34 mouse cellular contexts compared by ENCODE assay signal in genomic region chr14:24251326-24251725, GRCm38 (mm10). TPM values are rescaled to one million over a fixed set of nuclear protein-coding genes. Genes with fewer than 3 reads are reported as not detected.
A peak's percentile ranks its signal among the peaks of the same experiment; 100 is the strongest.
DNase-seq lines count a peak whose midpoint lies in the region; TF ChIP-seq lines count a peak whose summit lies in the region.
"Had no signal": no experiment of that assay in that cellular context is flagged by ENCODE, and none has a peak within 500 bp of the region (broad histone marks: within the 10 kb centered on the region; RNA-seq: fewer than 3 reads in every experiment).

No protein-coding gene starts in this region.

- no peak for TF ChIP-seq POLR2A in cerebellum, adult 2 months (IDR thresholded peaks at IDR 0.05; ENCODE audit: borderline replicate concordance, insufficient read depth, low read length)

- WGBS in cerebellum, adult 2 months: 66% methylated on average over 1 of the region's 1 CpGs

- H3K27ac ChIP-seq in cerebellum, adult 2 months (ENCODE audit: insufficient read depth, low read length): no peak overlapping the region
- H3K27ac ChIP-seq: embryonic facial prominence, embryonic 13.5 days; forebrain, embryonic 10.5 days; forebrain, embryonic 13.5 days; hindbrain, embryonic 12.5 days; hindbrain, embryonic 15.5 days had no signal

- no peaks in the 10 kb centered on the region for H3K27me3 ChIP-seq in cerebellum, adult 2 months (ENCODE audit: control insufficient read depth, insufficient read depth, low read length)
- H3K27me3 ChIP-seq: embryonic facial prominence, embryonic 13.5 days; forebrain, embryonic 13.5 days; hindbrain, embryonic 12.5 days; hindbrain, embryonic 15.5 days; Patski had no signal

- no peak for TF ChIP-seq CTCF in cerebellum, adult 2 months (IDR thresholded peaks at IDR 0.05; ENCODE audit: borderline replicate concordance, insufficient read depth, low read depth, low read length)

- DNase-seq in adrenal gland, adult 2 months: peak; percentile 45
- no peak for DNase-seq in adrenal gland, adult 8-10 months
- DNase-seq in adrenal gland, postnatal 36 days: peak; percentile 35 to 48
- DNase-seq in adrenal gland, postnatal 4 days (ENCODE audit: low spot score in 2 of 2): no peak
- DNase-seq in kidney, postnatal 36 days: peak; percentile 50 to 61
- no peak for DNase-seq in kidney, postnatal 14 days
- peak; percentile 58 for DNase-seq in gonadal fat pad, adult 2 months (ENCODE audit: low read depth)
- no peak for DNase-seq in cerebellum, adult 2 months
- DNase-seq: cerebellum, adult 18-20 months; cerebellum, adult 9-11 months; cerebellum, postnatal 25 days; gastrocnemius, postnatal 10 days; gastrocnemius, postnatal 36 days; heart, adult 11 months had no signal

- H3K4me3 ChIP-seq in cerebellum, adult 2 months (replicated peaks; ENCODE audit: insufficient read depth, low read depth, low read length): no peak overlapping the region
- H3K4me3 ChIP-seq: embryonic facial prominence, embryonic 13.5 days; erythroblast, embryonic 14.5 days; forebrain, embryonic 10.5 days; forebrain, embryonic 13.5 days; hindbrain, embryonic 12.5 days; hindbrain, embryonic 15.5 days had no signal

- H3K4me1 ChIP-seq in cerebellum, adult 2 months (ENCODE audit: control insufficient read depth, insufficient read depth, low read length): no peaks in the 10 kb centered on the region

RNA-seq across cellular contexts. Expression of gene Dlg5, which starts 5.6 kb away (rescaled TPM):
- total RNA-seq in adrenal gland, adult 2 months (2021): 10 to 100 TPM; 44.5 to 48.6 TPM
- polyA plus RNA-seq in adrenal gland, adult 2 months (2012; rRNA removed): 65.2 and 72.1 TPM in 2 replicates
- total RNA-seq in adrenal gland, adult 8-10 months (2022): 10 to 100 TPM; 49.9 to 76.1 (median 55.6) TPM
- total RNA-seq in adrenal gland, postnatal 36 days (2021): 10 to 100 TPM; 41.3 to 51.0 TPM
- total RNA-seq in adrenal gland, postnatal 4 days (2021): 10 to 100 TPM; 64.4 to 70.4 TPM
- 83.6 and 108 TPM in 2 replicates for polyA plus RNA-seq in gonadal fat pad, adult 2 months (2012; rRNA removed)
- 29.2 and 32.4 TPM in 2 replicates for polyA plus RNA-seq in cerebellum, adult 2 months (2012; rRNA removed)
- total RNA-seq: common myeloid progenitor, adult 5-6 weeks had no signal

RNA-seq across cellular contexts. Expression of gene E330034G19Rik, which starts 41.7 kb away (rescaled TPM):
- total RNA-seq in adrenal gland, adult 2 months (2021): not detected
- not detected in 2 replicates for polyA plus RNA-seq in adrenal gland, adult 2 months (2012; rRNA removed)
- not detected for total RNA-seq in adrenal gland, adult 8-10 months (2022)
- total RNA-seq in adrenal gland, postnatal 36 days (2021): not detected
- not detected for total RNA-seq in adrenal gland, postnatal 4 days (2021)
- 0.12 and 0.20 TPM in 2 replicates for polyA plus RNA-seq in gonadal fat pad, adult 2 months (2012; rRNA removed)
- 0.14 and 0.29 TPM in 2 replicates for polyA plus RNA-seq in cerebellum, adult 2 months (2012; rRNA removed)
- total RNA-seq: CH12.LX; common myeloid progenitor, adult 5-6 weeks; G1E; gastrocnemius, adult 18-20 months; gastrocnemius, postnatal 10 days; gastrocnemius, postnatal 36 days; heart, adult 8-10 months; heart, postnatal 25 days; hematopoietic stem cell, adult 5-6 weeks had no signal
- polyA plus RNA-seq: embryonic facial prominence, embryonic 13.5 days; erythroblast, embryonic 14.5 days; forebrain, embryonic 10.5 days; forebrain, embryonic 13.5 days; forebrain, embryonic 16.5 days; G1E; heart, embryonic 11.5 days; heart, embryonic 14.5 days; heart, postnatal 0 days; hindbrain, embryonic 12.5 days; hindbrain, embryonic 15.5 days; intestine, embryonic 14.5 days; intestine, postnatal 0 days; Patski had no signal

Comparison
In these comparisons a context has a peak if more than half of its experiments do, and no peak if none do; other contexts are left out.
1. DNase-seq: peak in adrenal gland, adult 2 months (single experiment), adrenal gland, postnatal 36 days (2 of 2), kidney, postnatal 36 days (2 of 2) and gonadal fat pad, adult 2 months (single experiment); none in adrenal gland, adult 8-10 months (single experiment), adrenal gland, postnatal 4 days (0 of 2), kidney, postnatal 14 days (single experiment) and cerebellum, adult 2 months (0 of 2).